Mouse (Mus musculus): ENCODE data around the gene Vmn1r218. TPM values are rescaled to one million over a fixed set of nuclear protein-coding genes. Genes with fewer than 3 reads are reported as not detected.
"Not testable (repeated sequence)": the region's sequence is repeated elsewhere in the genome, so short reads cannot be mapped to it uniquely, and the experiment has no call there.

Vmn1r218 gene
- polyA plus RNA-seq (2012), result not detected in 2 replicates

- Histone ChIP-seq H3K4me3 (replicated peaks) (no peak within 1 kb of the TSS), H3K27me3 (ENCODE audit: control insufficient read depth) (no peaks in the 10 kb centered on the region), H3K4me1 (ENCODE audit: control insufficient read depth) (no peaks in the 10 kb centered on the region), H3K9me3 (ENCODE audit: control insufficient read depth, low read length) (no peaks in the 10 kb centered on the region), H3K36me3 (ENCODE audit: control insufficient read depth) (no peaks in the 10 kb centered on the region)
- TF ChIP-seq TAL1 (IDR thresholded peaks at IDR 0.05; ENCODE audit: low read length) (no peak), GATA1 (IDR thresholded peaks at IDR 0.05; ENCODE audit: low read length) (no peak)
These were observed at the start of gene Vmn1r218 for GRCm38 (mm10) chr13:23133099-23133498. Gene Vmn1r218, plus strand, starts transcription at chr13:23133155.

- Histone ChIP-seq H3K9me3 (ENCODE audit: control insufficient read depth, low read length) (no peaks in the 10 kb centered on the region), H3K27me3 (ENCODE audit: control insufficient read depth) (no peaks in the 10 kb centered on the region), H3K4me1 (ENCODE audit: control insufficient read depth) (no peaks in the 10 kb centered on the region), H3K36me3 (ENCODE audit: control insufficient read depth) (no peaks in the 10 kb centered on the region), H3K4me3 (replicated peaks) (no peak overlapping the region)
- TF ChIP-seq GATA1 (IDR thresholded peaks at IDR 0.05; ENCODE audit: low read length) (no peak), TAL1 (IDR thresholded peaks at IDR 0.05; ENCODE audit: low read length) (no peak)
These were observed 38.6 kb upstream of the Vmn1r218 start for GRCm38 (mm10) chr13:23094386-23094785.

GRCm38 (mm10) chr13:23118126-23118525 lies 14.8 kb upstream of the Vmn1r218 start, which contains the start of gene Vmn1r217:
Gene Vmn1r217, minus strand, starts transcription at chr13:23118226.
- not testable (repeated sequence) for H3K36me3 ChIP-seq (ENCODE audit: control insufficient read depth); H3K4me1 ChIP-seq (ENCODE audit: control insufficient read depth); H3K27me3 ChIP-seq (ENCODE audit: control insufficient read depth); H3K9me3 ChIP-seq (ENCODE audit: control insufficient read depth, low read length); H3K4me3 ChIP-seq (replicated peaks)

GRCm38 (mm10) chr13:23120611-23121010 lies 12.3 kb upstream of the Vmn1r218 start:
- Histone ChIP-seq H3K9me3 (ENCODE audit: control insufficient read depth, low read length) (no peaks in the 10 kb centered on the region), H3K27me3 (ENCODE audit: control insufficient read depth) (no peaks in the 10 kb centered on the region), H3K4me3 (replicated peaks) (no peak overlapping the region), H3K36me3 (ENCODE audit: control insufficient read depth) (no peaks in the 10 kb centered on the region), H3K4me1 (ENCODE audit: control insufficient read depth) (no peaks in the 10 kb centered on the region)
- TF ChIP-seq GATA1 (IDR thresholded peaks at IDR 0.05; ENCODE audit: low read length), result no peak
- no peak for TF ChIP-seq TAL1 (IDR thresholded peaks at IDR 0.05; ENCODE audit: low read length)

- Histone ChIP-seq H3K4me3 (replicated peaks) (no peak overlapping the region), H3K4me1 (ENCODE audit: control insufficient read depth) (no peaks in the 10 kb centered on the region), H3K36me3 (ENCODE audit: control insufficient read depth) (no peaks in the 10 kb centered on the region), H3K9me3 (ENCODE audit: control insufficient read depth, low read length) (no peaks in the 10 kb centered on the region), H3K27me3 (ENCODE audit: control insufficient read depth) (no peaks in the 10 kb centered on the region)
- TF ChIP-seq TAL1 (IDR thresholded peaks at IDR 0.05; ENCODE audit: low read length) (no peak), GATA1 (IDR thresholded peaks at IDR 0.05; ENCODE audit: low read length) (no peak)
These were observed 546 bp downstream of the Vmn1r218 start for GRCm38 (mm10) chr13:23133501-23133900.

GRCm38 (mm10) chr13:23138880-23139279 lies 5.9 kb downstream of the Vmn1r218 start:
- no peak overlapping the region for H3K4me3 ChIP-seq (replicated peaks)
- TF ChIP-seq GATA1 (IDR thresholded peaks at IDR 0.05; ENCODE audit: low read length), result no peak
- no peak for TF ChIP-seq TAL1 (IDR thresholded peaks at IDR 0.05; ENCODE audit: low read length)
- no peaks in the 10 kb centered on the region for H3K36me3 ChIP-seq (ENCODE audit: control insufficient read depth)
- H3K9me3 ChIP-seq (ENCODE audit: control insufficient read depth, low read length), result no peaks in the 10 kb centered on the region
- H3K27me3 ChIP-seq (ENCODE audit: control insufficient read depth), result no peaks in the 10 kb centered on the region
- no peaks in the 10 kb centered on the region for H3K4me1 ChIP-seq (ENCODE audit: control insufficient read depth)

GRCm38 (mm10) chr13:23157848-23158247 lies 24.9 kb downstream of the Vmn1r218 start:
- Histone ChIP-seq H3K4me1 (ENCODE audit: control insufficient read depth) (no peaks in the 10 kb centered on the region), H3K9me3 (ENCODE audit: control insufficient read depth, low read length) (no peaks in the 10 kb centered on the region), H3K4me3 (replicated peaks) (no peak overlapping the region), H3K27me3 (ENCODE audit: control insufficient read depth) (no peaks in the 10 kb centered on the region), H3K36me3 (ENCODE audit: control insufficient read depth) (no peaks in the 10 kb centered on the region)
- TF ChIP-seq TAL1 (IDR thresholded peaks at IDR 0.05; ENCODE audit: low read length), result no peak
- TF ChIP-seq GATA1 (IDR thresholded peaks at IDR 0.05; ENCODE audit: low read length), result no peak

GRCm38 (mm10) chr13:23159012-23159411 lies 26.1 kb downstream of the Vmn1r218 start, which contains the start of gene Vmn1r219:
Gene Vmn1r219, plus strand, starts transcription at chr13:23159312.
- Histone ChIP-seq H3K4me1 (ENCODE audit: control insufficient read depth) (no peaks in the 10 kb centered on the region), H3K9me3 (ENCODE audit: control insufficient read depth, low read length) (no peaks in the 10 kb centered on the region), H3K36me3 (ENCODE audit: control insufficient read depth) (no peaks in the 10 kb centered on the region), H3K27me3 (ENCODE audit: control insufficient read depth) (no peaks in the 10 kb centered on the region), H3K4me3 (replicated peaks) (no peak within 1 kb of the TSS)
- TF ChIP-seq GATA1 (IDR thresholded peaks at IDR 0.05; ENCODE audit: low read length), result no peak
- TF ChIP-seq TAL1 (IDR thresholded peaks at IDR 0.05; ENCODE audit: low read length), result no peak

- not testable (repeated sequence) for H3K4me3 ChIP-seq (replicated peaks); H3K4me1 ChIP-seq (ENCODE audit: control insufficient read depth); H3K9me3 ChIP-seq (ENCODE audit: control insufficient read depth, low read length); H3K27me3 ChIP-seq (ENCODE audit: control insufficient read depth); H3K36me3 ChIP-seq (ENCODE audit: control insufficient read depth)
These were observed 33.5 kb downstream of the Vmn1r218 start for GRCm38 (mm10) chr13:23166471-23166870.

GRCm38 (mm10) chr13:23187875-23188274 lies 54.9 kb downstream of the Vmn1r218 start, which contains the start of gene Vmn1r220:
Gene Vmn1r220, minus strand, starts transcription at chr13:23187975.
- TF ChIP-seq GATA1 (IDR thresholded peaks at IDR 0.05; ENCODE audit: low read length) (no peak), TAL1 (IDR thresholded peaks at IDR 0.05; ENCODE audit: low read length) (no peak)

More at GRCm38 (mm10) chr13:23187875-23188274, 54.9 kb downstream of the Vmn1r218 start, which contains the start of gene Vmn1r220:
- no peaks in the 10 kb centered on the region for H3K9me3 ChIP-seq (ENCODE audit: control insufficient read depth, low read length)
- no peaks in the 10 kb centered on the region for H3K4me1 ChIP-seq (ENCODE audit: control insufficient read depth)
- no peak within 1 kb of the TSS for H3K4me3 ChIP-seq (replicated peaks)
- no peaks in the 10 kb centered on the region for H3K36me3 ChIP-seq (ENCODE audit: control insufficient read depth)
- no peaks in the 10 kb centered on the region for H3K27me3 ChIP-seq (ENCODE audit: control insufficient read depth)

Other genes starting within 250 kb of the Vmn1r218 start
- not detected in 2 replicates for gene Vmn1r212, start 248.9 kb upstream of the Vmn1r218 start, polyA plus RNA-seq (2012)
- gene Vmn1r213, start 125.5 kb upstream of the Vmn1r218 start, polyA plus RNA-seq (2012), result not detected in 2 replicates
- not detected in 2 replicates for gene Vmn1r214, start 102.7 kb upstream of the Vmn1r218 start, polyA plus RNA-seq (2012)
- gene Vmn1r215, start 65.1 kb upstream of the Vmn1r218 start, polyA plus RNA-seq (2012), result not detected in 2 replicates
- gene Vmn1r217, start 14.9 kb upstream of the Vmn1r218 start, polyA plus RNA-seq (2012), result not detected in 2 replicates
- not detected in 2 replicates for gene Vmn1r219, start 26.2 kb downstream of the Vmn1r218 start, polyA plus RNA-seq (2012)
- gene Vmn1r220, start 54.8 kb downstream of the Vmn1r218 start, polyA plus RNA-seq (2012), result not detected in 2 replicates
- not detected in 2 replicates for gene Vmn1r221, start 81.0 kb downstream of the Vmn1r218 start, polyA plus RNA-seq (2012)
- not detected in 2 replicates for gene Vmn1r222, start 102.8 kb downstream of the Vmn1r218 start, polyA plus RNA-seq (2012)
- not detected in 2 replicates for gene Vmn1r223, start 114.0 kb downstream of the Vmn1r218 start, polyA plus RNA-seq (2012)
- gene Zfp322a, start 236.1 kb downstream of the Vmn1r218 start, polyA plus RNA-seq (2012), result 0.01 TPM in 2 replicates

Measured in erythroblast, embryonic 14.5 days (primary cell).